In genomic region chr4:32241351-32241980, GRCm38 (mm10) we compare ENCODE assay signal across 11 mouse cellular contexts. TPM values are rescaled to one million over a fixed set of nuclear protein-coding genes. Genes with fewer than 3 reads are reported as not detected.
DNase-seq lines count a peak whose midpoint lies in the region; ATAC-seq and TF ChIP-seq lines count a peak whose summit lies in the region.
"Had no signal": no experiment of that assay in that cellular context is flagged by ENCODE, and none has a peak within 500 bp of the region (broad histone marks: within the 10 kb centered on the region; RNA-seq: fewer than 3 reads in every experiment).

No protein-coding gene starts in this region.

- peak overlapping the region; percentile 77 for H3K4me2 ChIP-seq in forebrain, postnatal 0 days (ENCODE audit: low read depth)
- H3K4me2 ChIP-seq in midbrain, embryonic 13.5 days (replicated peaks) = peak overlapping the region; percentile 80

- peaks cover 20% of the 10 kb centered on the region for H3K4me1 ChIP-seq in forebrain, postnatal 0 days (ENCODE audit: insufficient read depth)
- H3K4me1 ChIP-seq in midbrain, embryonic 13.5 days (replicated peaks) = peaks cover 59% of the 10 kb centered on the region

- no peaks in the 10 kb centered on the region for H3K27me3 ChIP-seq in forebrain, postnatal 0 days (ENCODE audit: insufficient read depth, low read length)
- no peaks in the 10 kb centered on the region; the same call in 1 of the 2 replicates for H3K27me3 ChIP-seq in midbrain, embryonic 13.5 days

- peak overlapping the region; percentile 97; the same call in 1 of the 2 replicates for H3K27ac ChIP-seq in forebrain, postnatal 0 days (ENCODE audit: low read depth, low read length)
- peak overlapping the region; percentile 98 for H3K27ac ChIP-seq in midbrain, embryonic 13.5 days
- H3K27ac ChIP-seq: liver, embryonic 15.5 days had no signal

- peak; percentile 57 for DNase-seq in embryo, embryonic 11 days
- no peak for DNase-seq in embryo, embryonic 10.5 days (ENCODE audit: low spot score)
- peak; percentile 70 for DNase-seq in brain, adult 2 months (ENCODE audit: low read depth, low spot score)
- DNase-seq in forebrain, postnatal 0 days = peak; percentile 64
- DNase-seq in gastrocnemius, postnatal 10 days = no peak
- no peak for DNase-seq in thymus, postnatal 36 days
- no peak for DNase-seq in adrenal gland, postnatal 14 days
- DNase-seq: B cell, adult 2 months; kidney, adult 2 months had no signal

- no peak for ATAC-seq in forebrain, postnatal 0 days
- no peak for ATAC-seq in midbrain, embryonic 13.5 days

- no peaks in the 10 kb centered on the region for H3K36me3 ChIP-seq in forebrain, postnatal 0 days (ENCODE audit: insufficient read depth)
- H3K36me3 ChIP-seq in midbrain, embryonic 13.5 days = no peaks in the 10 kb centered on the region
- H3K36me3 ChIP-seq: liver, embryonic 15.5 days had no signal

- 13% methylated on average over 6 of the region's 6 CpGs for WGBS in forebrain, postnatal 0 days
- WGBS in midbrain, embryonic 13.5 days = 15% methylated on average over 6 of the region's 6 CpGs

- peak overlapping the region; percentile 97 for H3K9ac ChIP-seq in forebrain, postnatal 0 days
- H3K9ac ChIP-seq in midbrain, embryonic 13.5 days (replicated peaks) = peak overlapping the region; percentile 96; the same call in 1 of the 2 replicates
- H3K9ac ChIP-seq: liver, embryonic 15.5 days had no signal

- H3K9me3 ChIP-seq in forebrain, postnatal 0 days (ENCODE audit: low read length) = no peaks in the 10 kb centered on the region
- no peaks in the 10 kb centered on the region for H3K9me3 ChIP-seq in midbrain, embryonic 13.5 days
- H3K9me3 ChIP-seq: liver, embryonic 15.5 days had no signal

- TF ChIP-seq CTCF in forebrain, postnatal 0 days (IDR thresholded peaks at IDR 0.05; ENCODE audit: low read depth) = no peak

- peak overlapping the region; percentile 98 for H3K4me3 ChIP-seq in forebrain, postnatal 0 days (ENCODE audit: low read depth, low read length)
- peak overlapping the region; percentile 80 for H3K4me3 ChIP-seq in midbrain, embryonic 13.5 days (replicated peaks)
- H3K4me3 ChIP-seq: liver, embryonic 15.5 days had no signal

RNA-seq across cellular contexts. Expression of gene Bach2, which starts 2.9 kb away (rescaled TPM):
- 16.2 and 19.0 TPM in 2 replicates for total RNA-seq in forebrain, postnatal 0 days (2014; rRNA removed)
- polyA plus RNA-seq in forebrain, postnatal 0 days (2015; fragmentation: Nextera tagmentation; extraction: Ambion mirVana) = 9.1 and 16.0 TPM in 2 replicates
- 21.3 and 22.7 TPM in 2 replicates for polyA plus RNA-seq in midbrain, embryonic 13.5 days (2015; fragmentation: Nextera tagmentation; extraction: Ambion mirVana)
- total RNA-seq in gastrocnemius, postnatal 10 days (2021) = 10 to 100 TPM in 1 of 2 experiments, 1 to 10 TPM in 1; 8.7 to 10.9 TPM
- 7.3 and 18.0 TPM in 2 replicates for total RNA-seq in adrenal gland, postnatal 14 days (2021)

Comparison
In these comparisons a context has a peak if more than half of its experiments do, and no peak if none do; other contexts are left out.
1. DNase-seq: peak in embryo, embryonic 11 days (single experiment), brain, adult 2 months (single experiment) and forebrain, postnatal 0 days (single experiment); none in embryo, embryonic 10.5 days (single experiment), gastrocnemius, postnatal 10 days (single experiment), thymus, postnatal 36 days (0 of 2) and adrenal gland, postnatal 14 days (single experiment).